Mouse (Mus musculus) frontal cortex, postnatal 10 days (tissue): ENCODE data around the gene Ctnnd2.

Experiments used
- DNase-seq, 2 experiments: peaks; one replicate each; pipeline ENCODE4 v3.0.0; 2022; ENCODE audit warnings: low spot score in 2 of 2, mixed read lengths in 1 of 2

Ctnnd2 gene

GRCm38 (mm10) chr15:31070311-31070710 is 897.9 kb downstream of the Ctnnd2 start:
- DNase-seq = no peak
